Mouse (Mus musculus) liver, embryonic 14.5 days (tissue): ENCODE measurements around the gene Hivep3.

Experiments used
- CTCF ChIP-seq: IDR thresholded peaks from 2 replicates; pipeline ENCODE4 v1.5.1; 2016; ENCODE audit warnings: antibody characterized with exemption, low read depth, control low read depth
- EP300 ChIP-seq: IDR thresholded peaks from 2 replicates; pipeline ENCODE4 v1.6.1; 2016; ENCODE audit warnings: antibody characterized with exemption, low read depth

- TF ChIP-seq EP300 (no peak), CTCF (no peak)
These were observed 5.1 kb downstream of the Hivep3 start for GRCm38 (mm10) chr4:119738641-119739040.
